Mouse (Mus musculus) kidney, adult 9 months (tissue): ENCODE results near the gene Pdss2.
A peak's percentile ranks its signal among the peaks of the same experiment; 100 is the strongest.
"Not testable (repeated sequence)": the region's sequence is repeated elsewhere in the genome, so short reads cannot be mapped to it uniquely, and the experiment has no call there.

Source experiments
- DNase-seq: peaks from one replicate; pipeline ENCODE4 v3.0.0; 2022

Pdss2 gene

GRCm38 (mm10) chr10:43244262-43244806, 23.0 kb downstream of the Pdss2 start:
- DNase-seq, result no peak

- peak; percentile 6 for DNase-seq
Observed at GRCm38 (mm10) chr10:43245461-43246200, 24.3 kb downstream of the Pdss2 start.

GRCm38 (mm10) chr10:43247994-43248393, 26.7 kb downstream of the Pdss2 start:
- no peak for DNase-seq

- peak; percentile 9 for DNase-seq
Observed at GRCm38 (mm10) chr10:43252324-43252723, 31.0 kb downstream of the Pdss2 start.

GRCm38 (mm10) chr10:43256965-43257364, 35.7 kb downstream of the Pdss2 start:
- DNase-seq, result not testable (repeated sequence)

GRCm38 (mm10) chr10:43257500-43257899, 36.2 kb downstream of the Pdss2 start:
- not testable (repeated sequence) for DNase-seq

- DNase-seq, result peak; percentile 81
Observed at GRCm38 (mm10) chr10:43271318-43271717, 50.0 kb downstream of the Pdss2 start.

GRCm38 (mm10) chr10:43272381-43272780, 51.1 kb downstream of the Pdss2 start:
- DNase-seq, result no peak

GRCm38 (mm10) chr10:43273057-43273456, 51.8 kb downstream of the Pdss2 start:
- DNase-seq, result no peak

GRCm38 (mm10) chr10:43275446-43275845, 54.2 kb downstream of the Pdss2 start:
- no peak for DNase-seq

GRCm38 (mm10) chr10:43276116-43276659, 54.9 kb downstream of the Pdss2 start:
- no peak for DNase-seq

GRCm38 (mm10) chr10:43277266-43278145, 56.2 kb downstream of the Pdss2 start:
- DNase-seq, result no peak

GRCm38 (mm10) chr10:43279637-43280288, 58.5 kb downstream of the Pdss2 start:
- DNase-seq, result no peak

GRCm38 (mm10) chr10:43285541-43285940, 64.3 kb downstream of the Pdss2 start:
- DNase-seq, result no peak

- DNase-seq, result no peak
Observed at GRCm38 (mm10) chr10:43290638-43291230, 69.4 kb downstream of the Pdss2 start.

GRCm38 (mm10) chr10:43291333-43291736, 70.0 kb downstream of the Pdss2 start:
- DNase-seq, result no peak

GRCm38 (mm10) chr10:43292454-43292853, 71.2 kb downstream of the Pdss2 start:
- DNase-seq, result no peak

- DNase-seq, result no peak
Observed at GRCm38 (mm10) chr10:43294331-43294730, 73.0 kb downstream of the Pdss2 start.

GRCm38 (mm10) chr10:43308105-43308810, 87.0 kb downstream of the Pdss2 start:
- DNase-seq, result no peak

GRCm38 (mm10) chr10:43310781-43311392, 89.6 kb downstream of the Pdss2 start:
- peak; percentile 85 for DNase-seq

GRCm38 (mm10) chr10:43312211-43312610, 90.9 kb downstream of the Pdss2 start:
- DNase-seq, result peak; percentile 54
